Mouse (Mus musculus) left cerebral cortex, postnatal 10 days (tissue): ENCODE results near the gene Pyroxd1. TPM values are rescaled to one million over a fixed set of nuclear protein-coding genes. Genes with fewer than 3 reads are reported as not detected.
"Not testable (repeated sequence)": the region's sequence is repeated elsewhere in the genome, so short reads cannot be mapped to it uniquely, and the experiment has no call there.

Source experiments
- DNase-seq, 2 experiments: peaks; one replicate each; pipeline ENCODE4 v3.0.0; 2021 to 2022; ENCODE audit warnings: low spot score in 2 of 2, mixed read lengths in 1 of 2; ENCODE audit errors: extremely low spot score in 1 of 2
- intact Hi-C: fragments of 180-260 bp; cut with DNase I; formaldehyde crosslinking; loops from one replicate; pipeline ENCODE4 v1.15.1; 2025
- total RNA-seq, 2 experiments: library from RNA; stranded (reverse); gene quantifications; 2 replicates each; pipeline ENCODE4 v1.2.3; 2021

The Pyroxd1 gene
- total RNA-seq, result 10 to 100 TPM; 13.1 to 14.7 TPM

GRCm38 (mm10) chr6:142345440-142346038 lies at the start of gene Pyroxd1:
Gene Pyroxd1 (plus strand): TSS chr6:142345654.
- intact Hi-C loops, result no loop called here
- DNase-seq, result peak; percentile 84 to 91

- intact Hi-C loops, result no loop called here
These were observed 47.4 kb upstream of the Pyroxd1 start, which contains the start of gene Iapp for GRCm38 (mm10) chr6:142298098-142298497. Gene Iapp (plus strand): TSS chr6:142298423.

GRCm38 (mm10) chr6:142305076-142305475 lies 40.4 kb upstream of the Pyroxd1 start:
- no peak for DNase-seq
- intact Hi-C loops, result no loop called here

More at GRCm38 (mm10) chr6:142298098-142298497, 47.4 kb upstream of the Pyroxd1 start, which contains the start of gene Iapp:
- no peak for DNase-seq

GRCm38 (mm10) chr6:142314285-142314684 lies 31.2 kb upstream of the Pyroxd1 start:
- intact Hi-C loops, result no loop called here
- no peak for DNase-seq

GRCm38 (mm10) chr6:142317106-142317505 lies 28.3 kb upstream of the Pyroxd1 start:
- no peak for DNase-seq
- intact Hi-C loops, result no loop called here

GRCm38 (mm10) chr6:142322881-142323280 lies 22.6 kb upstream of the Pyroxd1 start, which contains the start of gene Slco1a5:
Gene Slco1a5 (minus strand): TSS chr6:142322981.
- DNase-seq, result no peak
- intact Hi-C loops, result no loop called here

- intact Hi-C loops, result no loop called here
- no peak for DNase-seq
These were observed 18.9 kb upstream of the Pyroxd1 start for GRCm38 (mm10) chr6:142326598-142326997.

- intact Hi-C loops, result no loop called here
- DNase-seq, result no peak
These were observed 16.3 kb upstream of the Pyroxd1 start for GRCm38 (mm10) chr6:142329201-142329600.

- DNase-seq, result no peak
- intact Hi-C loops, result no loop called here
These were observed 6.5 kb upstream of the Pyroxd1 start for GRCm38 (mm10) chr6:142338961-142339360.

GRCm38 (mm10) chr6:142339576-142339975 lies 5.9 kb upstream of the Pyroxd1 start:
- DNase-seq, result no peak
- intact Hi-C loops, result no loop called here

- DNase-seq, result peak; percentile 47 to 68
- intact Hi-C loops, result no loop called here
These were observed 1.9 kb upstream of the Pyroxd1 start for GRCm38 (mm10) chr6:142343561-142343960.

GRCm38 (mm10) chr6:142346181-142347110 lies 992 bp downstream of the Pyroxd1 start:
- DNase-seq, result no peak
- intact Hi-C loops, result no loop called here

- intact Hi-C loops, result no loop called here
- peak in 1 of 2 experiments; percentile 31 for DNase-seq
These were observed 2.3 kb downstream of the Pyroxd1 start for GRCm38 (mm10) chr6:142347431-142348385.

- intact Hi-C loops, DNase-seq: not testable (repeated sequence)
These were observed 6.6 kb downstream of the Pyroxd1 start for GRCm38 (mm10) chr6:142352099-142352498.

- intact Hi-C loops, result no loop called here
- no peak for DNase-seq
These were observed 11.7 kb downstream of the Pyroxd1 start for GRCm38 (mm10) chr6:142357106-142357505.

GRCm38 (mm10) chr6:142362036-142362435 lies 16.6 kb downstream of the Pyroxd1 start:
- intact Hi-C loops, result loop anchor here (5.0 to 10.0 kb wide), 3 partner anchors 125 to 373 kb away; no protein-coding TSS in a partner anchor
- no peak for DNase-seq

- intact Hi-C loops, result loop anchor here (5.0 to 10.0 kb wide), 3 partner anchors 124 to 372 kb away; no protein-coding TSS in a partner anchor
- no peak for DNase-seq
These were observed 17.6 kb downstream of the Pyroxd1 start for GRCm38 (mm10) chr6:142363019-142363576.
